Mouse (Mus musculus) ES-E14 (cell line): Measurements from ENCODE around the gene Mdk.

ENCODE experiments used
- CHD2 ChIP-seq: IDR thresholded peaks from 2 replicates; pipeline ENCODE4 v1.6.1; 2014; ENCODE audit warnings: mild to moderate bottlenecking, low read depth, low read length, inconsistent platforms
- HCFC1 ChIP-seq: IDR thresholded peaks from 2 replicates; pipeline ENCODE4 v1.6.1; 2012; ENCODE audit warnings: low read length, inconsistent platforms, borderline replicate concordance; ENCODE audit not compliant: insufficient read depth
- MAFK ChIP-seq: IDR thresholded peaks from 2 replicates; pipeline ENCODE4 v1.6.1; 2014; ENCODE audit warnings: mild to moderate bottlenecking, low read depth, low read length, inconsistent platforms; ENCODE audit not compliant: insufficient read depth
- ZC3H11A ChIP-seq: IDR thresholded peaks from 2 replicates; pipeline ENCODE4 v1.6.1; 2012; ENCODE audit warnings: low read depth, mild to moderate bottlenecking, inconsistent platforms, low read length, borderline replicate concordance
- ZNF384 ChIP-seq: IDR thresholded peaks from 2 replicates; pipeline ENCODE4 v1.6.1; 2012; ENCODE audit warnings: low read depth, low read length, inconsistent platforms

DNA sequence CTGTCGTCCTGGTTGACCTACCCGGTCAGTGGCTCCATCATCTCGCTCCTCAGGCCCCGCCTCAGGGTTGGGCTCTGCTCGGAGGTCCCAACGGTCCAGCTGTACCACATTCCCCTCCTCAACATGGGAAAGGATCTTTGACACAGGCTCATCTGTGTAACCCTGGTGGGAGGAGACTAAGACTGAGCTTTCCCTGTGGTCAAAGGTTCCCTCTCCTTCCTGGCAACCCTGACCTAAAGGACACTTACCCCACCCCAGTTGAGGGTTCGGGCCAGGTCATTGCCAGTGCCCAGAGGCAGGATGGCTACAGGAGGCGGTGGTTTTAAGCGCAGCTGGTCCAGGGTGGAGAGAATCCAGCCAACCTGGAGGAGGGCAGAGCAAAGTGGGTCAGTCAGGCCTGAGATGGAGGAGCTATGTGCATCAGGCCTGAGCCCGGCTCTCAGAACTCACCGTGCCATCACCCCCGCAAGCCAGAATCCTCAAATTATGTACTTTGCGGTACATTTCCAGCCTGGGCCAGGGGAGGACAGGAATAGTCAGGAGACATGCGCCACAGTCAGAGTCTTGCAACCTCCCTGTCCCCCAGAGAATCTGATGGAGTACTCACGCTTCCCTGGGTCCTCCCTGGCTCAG is 7.3 kb upstream of the Mdk start:
- no peak for TF ChIP-seq MAFK
- TF ChIP-seq CHD2: no peak
- TF ChIP-seq ZC3H11A: no peak
- TF ChIP-seq ZNF384: no peak
- TF ChIP-seq HCFC1: no peak
